Mouse (Mus musculus): ENCODE data around the gene Elmsan1.

Gene Elmsan1

DNA sequence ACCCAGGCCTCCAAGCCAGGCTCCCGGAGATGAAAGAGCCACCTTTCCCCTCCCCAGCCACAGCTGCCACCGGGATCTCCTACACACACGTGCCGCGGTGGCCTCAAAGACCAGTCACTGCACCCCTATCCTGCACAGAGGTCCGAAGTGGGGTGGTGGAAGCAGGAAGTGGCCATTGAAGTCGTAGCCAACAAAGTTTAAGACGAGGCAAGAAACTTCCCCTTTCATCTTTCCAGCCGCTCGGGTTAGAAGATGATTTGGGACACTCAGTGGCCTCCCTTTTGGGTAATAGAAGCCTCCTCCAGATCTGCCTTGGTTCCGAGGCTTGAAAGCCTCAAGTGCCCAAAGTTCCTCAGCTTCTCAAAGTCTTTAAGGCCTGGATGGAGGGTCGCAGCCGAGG, 26.4 kb downstream of the Elmsan1 start:
- DNase-seq: no peak

DNA sequence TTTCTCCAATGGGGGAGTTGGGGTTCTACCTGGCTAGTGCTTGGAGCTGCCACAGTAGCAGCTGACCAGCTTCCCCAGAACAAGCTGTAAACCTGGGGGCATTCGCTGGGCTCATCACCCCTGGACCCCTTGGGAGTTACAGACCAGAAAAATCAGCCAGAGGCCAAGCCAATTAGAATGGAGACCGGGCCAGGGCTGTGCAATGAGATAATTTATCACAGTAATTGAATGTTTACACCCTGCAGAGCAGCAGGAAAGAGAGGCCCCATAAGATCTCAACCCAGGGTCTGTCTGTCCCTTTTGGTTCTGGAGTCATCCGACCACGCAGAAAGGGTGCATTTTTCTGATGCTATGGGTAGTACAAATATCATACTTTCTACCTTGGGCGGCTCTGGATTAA, 26.9 kb downstream of the Elmsan1 start:
- no peak for DNase-seq

DNA sequence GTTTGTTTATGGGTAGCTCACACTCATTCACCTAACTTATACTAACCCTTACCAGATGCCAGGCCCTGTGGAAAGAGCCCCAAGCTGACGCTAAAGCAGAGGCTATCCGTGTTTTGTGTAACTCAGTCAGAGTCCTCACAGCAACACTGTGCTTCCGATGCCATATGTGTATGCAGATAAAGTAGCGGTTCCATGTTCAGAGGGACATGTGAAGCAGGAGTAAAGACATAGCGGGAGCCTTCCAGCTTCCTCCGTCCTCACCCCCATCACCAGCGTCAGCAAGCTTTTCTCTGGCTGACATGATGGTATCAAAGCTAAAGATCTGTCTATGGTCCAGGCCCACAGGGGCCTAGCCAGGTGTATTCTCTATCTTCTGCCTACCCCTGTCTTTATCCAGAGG, 27.5 kb downstream of the Elmsan1 start:
- DNase-seq: no peak

DNA sequence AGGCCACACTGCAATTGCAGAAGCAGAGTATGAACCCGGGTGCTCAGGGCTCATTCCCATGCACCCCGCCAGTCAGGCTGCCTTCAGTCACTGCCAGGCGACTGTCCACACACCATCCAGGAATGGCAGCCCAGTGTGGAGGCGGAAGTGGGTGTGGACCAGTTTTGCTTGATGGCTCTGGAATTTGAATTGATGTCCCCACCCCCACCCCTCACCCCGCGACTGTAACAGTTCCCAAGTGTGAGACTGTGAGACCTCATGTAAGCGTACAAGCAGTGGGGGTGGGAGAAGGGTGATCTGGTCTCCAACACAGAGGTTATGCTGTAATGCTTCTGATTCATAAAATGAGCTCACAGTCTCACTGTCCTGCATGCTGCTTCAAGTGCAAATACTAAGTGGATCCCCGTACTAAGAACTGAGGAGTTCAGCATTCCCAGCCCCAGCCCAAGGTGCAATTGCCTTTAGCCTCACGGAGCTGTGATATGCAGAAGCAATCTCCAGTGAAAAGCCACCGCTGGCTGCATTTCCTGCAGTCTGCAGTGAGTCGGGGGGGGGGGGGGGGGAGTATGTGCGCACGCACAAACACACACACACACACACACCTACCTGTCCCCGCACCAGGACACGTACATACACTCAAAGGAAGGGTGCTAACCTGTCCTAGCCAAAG, 28.4 kb downstream of the Elmsan1 start:
- peak; percentile 71 for DNase-seq

DNA sequence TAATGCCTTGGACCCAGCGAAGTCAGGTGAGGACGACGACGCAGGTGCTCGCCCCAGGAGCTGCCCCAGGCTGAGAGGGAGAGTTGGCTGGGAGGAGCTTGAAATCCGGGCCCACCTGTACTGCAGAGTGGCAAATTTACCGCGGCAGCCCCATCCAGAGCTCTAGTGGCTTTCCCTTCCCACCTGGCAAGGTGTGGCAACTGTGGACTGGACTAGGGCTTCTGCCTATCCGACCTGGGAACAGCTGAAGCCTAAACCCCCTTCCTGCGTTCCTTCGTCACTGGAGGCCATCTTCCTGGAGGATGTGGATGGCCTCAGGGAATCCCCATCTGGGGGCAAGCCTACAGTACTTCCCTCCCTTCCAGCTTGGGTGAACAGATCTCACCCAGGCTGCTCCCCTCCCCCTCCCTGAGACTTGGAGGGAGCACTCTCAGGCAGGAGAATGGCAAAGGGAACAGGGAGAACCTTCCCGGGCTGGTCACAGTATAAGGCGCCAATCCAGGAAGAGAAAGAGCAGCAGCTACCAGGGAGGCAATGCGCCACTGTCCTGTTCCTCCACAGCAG, 29.7 kb downstream of the Elmsan1 start:
- DNase-seq: no peak

DNA sequence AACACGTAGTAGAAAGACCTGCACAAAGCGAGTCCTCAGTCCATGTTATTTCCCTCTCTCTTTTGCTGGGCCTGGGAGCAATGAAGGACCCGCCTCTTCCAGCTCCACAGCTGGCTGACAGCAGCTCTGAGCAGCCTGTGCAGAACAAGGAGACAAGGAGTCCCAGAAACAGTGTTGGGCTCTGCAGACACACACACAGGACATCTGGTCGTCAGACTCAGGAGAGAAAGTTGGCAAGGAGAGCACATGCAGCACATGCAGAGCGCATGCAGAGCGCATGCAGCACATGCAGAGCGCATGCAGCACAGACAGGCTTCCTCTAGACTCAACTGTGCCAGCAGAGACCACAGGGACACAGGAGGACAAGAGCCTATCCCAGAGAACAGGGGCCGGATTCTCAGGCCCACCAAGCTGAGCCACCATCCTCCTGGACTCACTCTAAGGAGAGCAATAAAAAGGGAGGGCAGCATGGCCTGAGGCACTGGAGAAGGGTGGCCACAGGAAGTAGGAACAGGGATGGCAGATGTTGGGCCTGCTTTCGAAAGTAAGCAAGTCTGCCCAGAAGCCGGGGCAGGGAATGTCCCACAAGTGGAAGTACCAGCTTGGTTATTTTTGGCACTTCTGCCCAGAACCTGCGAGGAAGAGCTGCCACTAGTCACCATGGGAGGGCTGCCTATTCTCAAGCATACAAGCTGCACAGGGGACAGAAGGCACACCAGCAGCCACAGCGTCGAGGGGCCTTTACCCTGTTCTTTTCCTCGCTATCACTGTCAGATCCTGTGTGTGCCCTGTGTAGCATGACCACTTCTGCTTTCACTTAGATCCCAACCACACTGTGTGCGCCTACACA, 30.7 kb downstream of the Elmsan1 start:
- DNase-seq: peak; percentile 65

DNA sequence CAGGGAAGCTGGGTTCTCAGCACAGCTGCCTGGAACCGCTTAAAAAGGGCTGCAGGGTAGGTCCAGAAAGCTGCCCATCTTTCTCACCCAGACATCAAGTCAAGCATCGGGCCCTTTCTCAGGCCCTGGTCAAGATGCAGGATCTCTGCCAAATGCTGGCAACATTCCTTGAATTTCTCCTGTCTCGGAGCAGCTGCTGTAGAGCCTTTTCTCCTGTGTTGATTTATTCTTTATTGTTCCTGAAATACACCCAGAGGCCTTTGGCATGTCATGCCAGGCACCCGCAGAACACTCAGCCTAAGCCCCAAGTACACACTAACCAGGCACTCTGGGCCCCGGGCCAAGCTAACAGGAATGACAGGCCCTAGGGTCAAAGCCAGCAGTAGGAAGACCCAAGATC, 31.7 kb downstream of the Elmsan1 start:
- peak; percentile 93 for DNase-seq

DNA sequence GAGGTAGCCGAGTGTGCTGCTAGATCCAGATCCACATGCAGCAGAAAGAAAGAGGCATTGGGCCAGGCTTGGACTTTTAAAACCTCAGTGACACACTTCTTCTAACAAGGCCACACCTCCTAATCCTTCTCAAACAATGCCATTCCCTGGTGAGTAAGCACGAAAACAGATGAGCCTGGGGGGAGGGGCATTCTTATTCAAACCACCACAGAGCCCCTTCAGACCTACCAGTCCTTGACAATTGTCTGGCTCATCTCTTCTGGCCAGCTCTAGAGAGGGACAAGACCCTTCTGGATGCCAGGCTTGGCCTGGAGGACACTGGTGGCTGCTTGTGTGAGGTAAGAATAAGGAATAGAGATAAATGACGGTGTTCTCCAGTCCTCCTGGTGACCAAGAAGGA, 32.1 kb downstream of the Elmsan1 start:
- no peak for DNase-seq

DNA sequence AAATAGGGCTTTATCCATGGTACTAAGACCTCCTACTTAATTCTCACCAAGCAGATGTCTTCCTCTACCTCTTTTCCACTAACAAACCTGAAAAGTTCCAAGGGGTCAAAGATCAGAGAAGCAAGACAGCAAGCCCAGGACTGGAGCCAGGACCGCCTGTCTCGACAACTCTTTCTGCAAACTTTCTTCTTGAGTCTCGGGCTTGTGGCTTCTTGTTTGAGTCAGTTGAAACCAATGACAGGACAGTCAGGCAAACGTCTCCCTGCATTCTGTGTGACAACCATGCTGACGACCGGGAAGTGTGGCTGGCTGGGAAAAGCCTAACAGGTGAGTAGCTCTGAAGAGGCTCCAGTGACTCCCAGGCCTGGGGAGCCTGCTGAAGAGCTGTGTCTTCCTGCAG, 33.1 kb downstream of the Elmsan1 start:
- DNase-seq: no peak

DNA sequence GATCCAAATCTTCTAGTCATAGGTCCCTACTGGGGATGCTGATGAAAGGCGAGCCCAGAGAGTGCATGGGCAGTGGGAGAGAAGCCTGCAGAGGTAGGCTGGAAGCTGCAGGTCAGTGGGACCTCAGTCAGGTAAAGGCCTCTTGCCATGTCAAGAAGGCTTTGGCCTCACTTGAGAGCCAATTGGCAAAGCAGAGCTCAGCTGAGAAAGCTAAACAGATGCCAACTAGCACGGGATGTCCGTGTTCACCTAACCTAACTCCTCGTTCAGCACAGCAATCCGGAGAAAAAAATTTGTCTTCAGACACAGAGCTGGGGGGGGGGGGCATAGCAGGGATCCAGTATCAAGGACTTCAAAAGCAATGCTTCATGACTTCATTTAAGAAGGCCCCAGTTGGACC, 33.7 kb downstream of the Elmsan1 start:
- DNase-seq: no peak

DNA sequence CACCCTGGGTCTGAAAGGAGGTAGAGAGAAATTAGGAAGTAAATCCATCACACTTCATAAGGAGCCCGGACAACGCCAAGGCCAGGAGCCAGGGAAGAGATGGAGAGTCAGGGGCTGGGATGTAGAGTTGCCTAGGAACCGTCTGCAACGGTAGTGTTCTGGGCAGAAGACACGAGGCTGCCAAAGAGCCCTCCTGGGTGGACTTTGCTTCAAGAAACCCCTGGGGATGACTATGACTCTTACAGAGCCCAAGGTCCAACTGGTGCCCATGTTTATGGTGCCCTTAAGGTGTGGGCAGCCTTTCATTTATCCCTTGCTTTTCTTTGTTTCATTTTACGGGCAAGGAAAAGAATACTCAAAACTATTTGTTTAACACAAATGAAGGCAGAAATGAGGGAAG, 36.7 kb downstream of the Elmsan1 start:
- DNase-seq: no peak

DNA sequence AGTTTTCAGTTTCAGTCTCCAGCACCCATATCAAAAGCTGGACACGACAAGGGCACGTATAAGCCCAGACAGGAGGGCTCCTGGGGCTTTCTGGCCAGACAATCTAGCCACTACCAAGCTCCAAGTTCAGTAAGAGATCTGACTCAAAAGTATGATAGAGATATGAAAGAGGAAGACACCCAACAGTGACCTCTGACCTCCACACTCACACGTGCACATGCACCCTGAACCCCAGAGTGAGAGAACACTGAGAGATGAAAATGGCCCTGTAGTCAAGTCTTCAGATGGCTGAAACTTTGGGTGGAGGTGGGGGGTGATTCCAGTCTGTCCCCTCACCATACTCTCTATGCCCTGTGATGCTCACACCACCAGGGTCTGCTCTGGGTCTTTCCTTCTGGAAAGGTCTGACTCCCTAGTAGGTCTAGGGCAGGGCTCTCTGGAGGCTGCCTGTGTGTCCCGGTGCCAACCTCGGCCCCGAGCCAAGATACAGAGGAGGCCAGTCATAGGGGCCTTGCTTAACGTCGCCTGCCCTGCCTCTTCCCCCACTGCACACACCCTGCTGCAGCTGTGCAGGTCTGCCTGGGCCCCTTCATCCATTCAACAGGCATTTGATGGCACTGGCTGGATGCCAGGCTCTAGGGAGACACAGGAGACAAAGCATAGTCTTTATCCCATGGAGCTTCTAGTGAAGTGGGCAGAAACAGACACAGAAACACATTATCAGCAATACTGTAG, 37.8 kb downstream of the Elmsan1 start:
- peak; percentile 93 for DNase-seq

DNA sequence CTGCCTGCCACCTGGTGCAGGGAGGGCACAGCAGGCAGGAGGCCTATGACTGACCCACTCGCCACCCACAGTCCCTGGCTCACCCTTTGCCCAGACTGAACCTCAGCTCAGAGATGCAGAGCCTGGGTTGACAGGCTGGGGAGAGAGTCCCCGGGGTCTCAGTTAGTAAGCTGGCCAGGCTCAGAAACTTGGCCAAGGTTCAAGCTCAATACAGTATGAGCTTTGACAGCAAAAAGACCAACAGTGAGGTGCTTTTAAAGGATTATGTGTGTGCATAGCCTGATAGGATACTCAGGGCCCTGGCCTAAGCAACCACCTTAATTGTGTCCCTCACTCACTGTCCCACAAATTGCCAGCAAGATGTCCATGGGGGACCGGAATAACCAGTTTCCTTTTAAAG, 38.6 kb downstream of the Elmsan1 start:
- no peak for DNase-seq

DNA sequence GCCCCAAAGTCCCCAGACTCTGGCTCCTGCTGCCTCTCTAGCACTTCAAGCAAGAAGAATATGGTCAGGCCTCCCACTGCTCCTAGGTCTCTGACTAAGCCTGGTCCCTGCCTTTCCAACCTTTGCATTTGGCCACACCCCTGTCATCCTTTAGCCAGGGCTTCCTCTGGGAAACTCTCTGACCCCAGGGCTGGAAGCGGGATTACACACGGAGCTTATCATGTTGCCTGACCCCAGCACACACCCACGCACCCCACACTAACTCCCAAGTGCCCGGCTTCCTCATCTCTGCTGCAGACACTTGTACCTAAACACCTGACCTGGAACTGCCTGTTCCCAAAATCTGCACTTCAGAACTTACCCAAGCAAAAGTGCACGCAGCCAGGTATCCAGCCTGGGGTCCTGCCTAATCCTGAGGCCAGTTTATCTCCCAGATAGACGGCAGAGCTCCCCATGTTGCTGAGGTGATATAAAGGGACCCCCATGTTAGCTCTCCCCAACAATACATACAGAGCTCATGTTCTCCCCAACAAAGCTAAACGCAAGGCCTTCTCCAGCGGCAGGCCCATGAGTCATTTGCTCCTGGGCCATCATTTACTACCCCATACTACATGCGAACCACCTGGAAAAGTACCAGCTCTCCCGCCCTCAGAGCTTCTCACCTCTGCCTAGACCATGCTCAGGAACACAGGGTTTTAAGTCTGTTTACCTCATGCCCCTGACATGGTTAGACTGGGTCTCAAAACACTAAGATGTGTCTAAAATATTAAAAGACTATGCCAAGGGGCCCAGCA, 39.8 kb downstream of the Elmsan1 start:
- peak; percentile 46 for DNase-seq

DNA sequence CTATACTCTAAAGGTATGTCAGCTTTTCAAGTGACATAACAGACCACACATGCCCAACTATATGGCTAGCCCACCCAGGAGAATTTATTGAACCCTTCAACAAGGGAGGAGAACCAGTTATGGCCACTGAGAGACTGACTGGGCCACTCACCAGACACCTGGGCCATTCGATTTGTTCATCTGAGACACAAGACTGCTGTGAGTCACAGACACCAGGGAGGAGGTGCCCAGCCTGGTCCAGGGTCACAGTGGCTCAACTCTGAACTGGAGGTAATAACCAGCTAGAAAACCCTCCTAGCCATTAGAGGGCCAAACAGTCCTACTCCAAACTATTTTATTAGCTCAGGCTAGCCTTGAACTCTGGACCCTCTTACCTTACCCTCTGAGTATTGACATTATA, 40.6 kb downstream of the Elmsan1 start:
- DNase-seq: no peak

DNA sequence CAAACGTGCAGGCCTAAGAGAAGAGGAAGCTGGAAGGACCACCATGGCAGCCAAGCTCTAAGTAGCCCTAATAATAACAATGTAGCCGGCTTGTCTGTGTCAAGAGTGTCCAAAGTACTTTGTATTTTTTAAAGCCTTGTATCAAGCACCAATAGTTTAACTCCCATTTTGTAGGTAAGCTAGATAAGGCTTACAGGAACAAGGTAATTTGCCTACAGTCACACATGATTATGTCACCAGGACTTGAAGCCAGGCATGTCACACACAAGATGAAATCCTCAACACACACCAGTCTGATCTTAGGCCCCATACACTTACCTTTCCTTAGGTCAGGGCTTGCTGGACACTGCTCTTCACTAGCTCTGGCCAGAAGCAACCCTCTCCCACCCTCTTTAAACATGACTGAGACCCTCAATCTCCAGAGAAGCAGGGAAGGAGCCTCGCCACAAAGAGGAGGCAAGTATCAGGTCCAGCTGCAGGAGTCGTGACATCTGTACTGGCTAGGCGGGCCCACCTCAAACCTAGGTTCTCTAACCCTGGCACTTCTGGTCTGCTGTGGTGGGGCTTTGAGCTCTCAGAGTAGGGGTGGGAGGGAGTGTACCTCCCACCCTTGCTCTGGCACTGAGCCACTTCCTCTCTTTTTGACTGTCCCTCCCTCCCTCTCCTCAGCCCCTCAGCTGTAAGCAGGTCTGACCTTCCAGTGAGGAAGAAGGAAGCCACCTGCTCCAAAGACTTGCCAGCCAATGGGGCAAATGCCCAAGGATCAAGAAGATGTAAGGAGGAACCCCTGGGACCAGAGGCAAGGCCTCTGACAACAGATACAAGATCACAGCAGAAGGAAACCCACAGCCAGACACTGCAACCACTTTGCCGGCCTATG, 41.6 kb downstream of the Elmsan1 start:
- no peak for DNase-seq

DNA sequence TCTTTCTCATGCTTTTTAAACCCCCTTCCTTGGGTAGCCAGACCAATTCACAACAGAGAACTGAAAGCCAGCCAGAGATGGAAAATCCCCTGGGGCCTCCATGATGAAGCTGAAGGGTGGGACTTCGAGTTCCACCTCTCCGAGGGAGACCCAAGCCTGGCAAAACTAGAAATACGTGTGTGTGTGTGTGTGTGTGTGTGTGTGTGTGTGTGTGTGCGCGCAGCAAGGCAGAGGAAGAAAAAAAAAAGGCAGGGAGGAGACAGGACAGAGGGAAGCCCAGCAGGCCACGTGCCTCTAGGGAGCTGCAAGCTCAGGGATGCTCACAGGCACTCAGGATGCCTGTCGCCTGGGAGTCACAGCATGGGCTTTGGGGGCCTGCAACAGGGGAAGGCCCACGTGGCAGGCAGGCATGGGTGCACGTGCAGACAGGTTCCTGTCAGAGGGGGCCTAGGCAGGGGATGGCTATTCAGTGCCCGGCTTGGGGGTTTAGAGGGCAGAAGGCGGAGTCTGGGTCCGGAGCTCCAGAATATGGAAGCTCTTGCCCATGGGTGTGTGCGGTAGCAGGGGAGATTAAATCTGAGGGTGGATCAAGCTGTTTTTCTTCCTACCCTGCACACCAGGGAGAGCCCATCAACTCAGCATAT, 42.4 kb downstream of the Elmsan1 start:
- peak; percentile 37 for DNase-seq

DNA sequence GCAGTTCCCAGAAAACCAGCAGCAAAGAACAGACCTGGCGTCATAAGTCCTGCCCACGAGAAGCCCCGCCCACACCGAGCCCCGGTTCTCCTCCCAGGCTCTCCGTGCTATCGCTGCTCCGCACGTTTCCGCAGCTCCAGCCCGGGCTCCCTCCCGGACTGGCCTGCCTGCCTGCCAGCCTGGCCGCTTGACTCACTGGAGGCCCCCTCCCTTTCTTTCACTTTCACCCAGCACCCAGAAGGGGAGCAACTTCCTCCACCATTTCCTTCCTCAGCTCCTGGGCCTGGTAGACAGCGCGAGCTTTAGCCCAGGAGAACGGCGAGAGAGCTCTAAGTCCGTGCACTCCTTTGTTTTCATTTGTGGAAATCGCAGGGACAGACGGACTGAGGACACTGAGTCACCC, 43.0 kb downstream of the Elmsan1 start:
- peak; percentile 95 for DNase-seq

DNA sequence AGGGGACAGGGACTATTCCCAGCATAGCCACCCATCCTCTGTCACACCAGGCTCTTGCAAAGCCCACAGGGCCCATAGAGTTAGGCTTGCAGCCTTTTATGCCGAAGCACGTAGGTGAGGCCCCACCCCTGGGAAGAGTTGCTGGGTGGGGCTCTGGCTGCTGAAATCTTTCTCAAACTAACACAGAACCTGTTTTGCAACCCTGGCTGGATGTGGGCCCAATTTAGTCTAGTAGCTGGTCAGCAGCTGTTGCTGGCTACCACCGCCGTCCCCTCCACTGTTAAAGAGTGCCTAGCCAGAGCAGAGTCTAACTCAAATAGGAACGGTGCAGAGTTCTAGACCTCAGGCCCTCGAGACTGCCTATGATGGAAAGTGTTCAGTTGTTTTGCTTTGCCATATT, 43.8 kb downstream of the Elmsan1 start:
- DNase-seq: peak; percentile 97

DNA sequence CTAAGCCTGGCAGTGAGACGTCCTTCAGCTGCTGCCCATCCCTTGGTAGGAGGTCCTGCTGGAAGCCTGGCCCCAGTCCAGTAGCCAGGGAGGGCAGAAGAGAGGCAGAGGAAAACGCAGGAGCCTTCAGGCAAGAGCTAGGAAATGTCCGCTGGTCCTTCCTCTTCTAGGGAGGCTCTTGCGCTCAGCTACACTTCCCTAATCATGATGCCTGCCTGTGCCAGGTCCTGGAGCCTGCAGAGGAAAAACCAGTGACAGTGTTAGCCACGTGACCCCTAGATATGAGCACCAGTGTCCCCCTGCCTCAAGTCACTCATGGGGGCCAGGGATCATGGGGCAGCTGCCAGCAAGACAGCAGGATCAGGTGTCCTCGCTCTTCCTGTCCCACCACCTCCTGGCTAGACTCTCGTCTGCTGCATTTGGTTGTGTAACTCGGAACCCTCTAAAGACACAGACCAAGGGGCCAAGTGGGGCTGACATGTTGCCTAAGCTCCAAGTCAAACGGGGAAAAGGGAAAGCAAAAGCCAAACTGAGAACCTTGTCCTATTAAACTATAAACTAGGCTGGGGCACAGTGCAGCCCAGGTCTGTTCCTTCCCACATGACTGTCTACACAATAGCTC, 44.4 kb downstream of the Elmsan1 start:
- DNase-seq: peak; percentile 67
